Mouse (Mus musculus): ENCODE measurements around the gene Txndc2. TPM values are rescaled to one million over a fixed set of nuclear protein-coding genes. Genes with fewer than 3 reads are reported as not detected.

The Txndc2 gene
- polyA plus RNA-seq (2014; fragmentation: Nextera tagmentation; extraction: Ambion mirVana): 0.16 TPM in 1 of 2 replicates, not detected in the other

DNA sequence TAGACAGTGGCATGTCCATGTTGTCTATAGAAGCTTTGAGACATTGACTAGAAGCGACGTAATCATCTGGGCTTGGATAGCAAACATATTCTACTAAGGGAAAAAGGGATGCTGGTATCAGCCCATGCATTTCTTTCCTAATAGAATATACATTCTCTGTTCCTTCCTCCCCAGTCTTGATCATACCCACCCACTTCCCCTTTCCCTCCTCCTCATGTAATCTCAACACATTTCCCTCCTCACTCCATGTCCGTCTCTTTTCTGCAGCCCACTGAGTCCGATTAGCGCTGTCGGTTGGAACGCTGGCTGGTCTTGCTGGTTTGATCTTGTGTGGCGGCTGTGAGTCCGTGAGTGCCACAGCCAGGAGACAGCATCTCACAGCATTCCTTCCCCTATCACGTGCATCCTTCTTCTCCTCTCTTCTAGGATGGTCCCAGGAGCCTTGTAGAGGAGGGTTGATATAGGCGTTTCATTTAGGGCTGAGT, at the start of gene Txndc2:
Gene Txndc2, minus strand, starts transcription at position 435 of the 485 bp plus-strand sequence.
- H3K4me3 ChIP-seq (ENCODE audit: low read depth, low read length): no peak within 1 kb of the TSS
- no peak for DNase-seq
- H3K9ac ChIP-seq: no peak within 1 kb of the TSS
- ATAC-seq (ENCODE audit: insufficient read depth): no peak
- no peaks in the 10 kb centered on the region for H3K4me1 ChIP-seq (ENCODE audit: insufficient read depth)
- no peak for TF ChIP-seq CTCF (IDR thresholded peaks at IDR 0.05; ENCODE audit: low read depth)
- no peaks in the 10 kb centered on the region for H3K36me3 ChIP-seq (ENCODE audit: insufficient read depth)
- H3K27me3 ChIP-seq (ENCODE audit: insufficient read depth, low read length): no peaks in the 10 kb centered on the region
- peak within 1 kb of the TSS; percentile 78; the same call in 1 of the 2 replicates for H3K27ac ChIP-seq (ENCODE audit: low read depth)
- H3K4me2 ChIP-seq: no peak within 1 kb of the TSS
- WGBS: 81% methylated on average over 11 of the region's 11 CpGs
- no peaks in the 10 kb centered on the region for H3K9me3 ChIP-seq (ENCODE audit: low read depth, low read length)

GRCm38 (mm10) chr17:65683731-65684130, 41.8 kb upstream of the Txndc2 start:
- H3K9ac ChIP-seq: no peak overlapping the region
- DNase-seq (no peak), ATAC-seq (ENCODE audit: insufficient read depth) (no peak)
- no peaks in the 10 kb centered on the region for H3K4me1 ChIP-seq (ENCODE audit: insufficient read depth)
- no peak overlapping the region for H3K4me2 ChIP-seq
- H3K36me3 ChIP-seq (ENCODE audit: insufficient read depth): no peaks in the 10 kb centered on the region
- no peak overlapping the region for H3K27ac ChIP-seq (ENCODE audit: low read depth)
- TF ChIP-seq CTCF (IDR thresholded peaks at IDR 0.05; ENCODE audit: low read depth): no peak
- H3K27me3 ChIP-seq (ENCODE audit: insufficient read depth, low read length): no peaks in the 10 kb centered on the region
- no peak overlapping the region for H3K4me3 ChIP-seq (ENCODE audit: low read depth, low read length)
- no peaks in the 10 kb centered on the region for H3K9me3 ChIP-seq (ENCODE audit: low read depth, low read length)
- 72% methylated on average over 2 of the region's 2 CpGs for WGBS

DNA sequence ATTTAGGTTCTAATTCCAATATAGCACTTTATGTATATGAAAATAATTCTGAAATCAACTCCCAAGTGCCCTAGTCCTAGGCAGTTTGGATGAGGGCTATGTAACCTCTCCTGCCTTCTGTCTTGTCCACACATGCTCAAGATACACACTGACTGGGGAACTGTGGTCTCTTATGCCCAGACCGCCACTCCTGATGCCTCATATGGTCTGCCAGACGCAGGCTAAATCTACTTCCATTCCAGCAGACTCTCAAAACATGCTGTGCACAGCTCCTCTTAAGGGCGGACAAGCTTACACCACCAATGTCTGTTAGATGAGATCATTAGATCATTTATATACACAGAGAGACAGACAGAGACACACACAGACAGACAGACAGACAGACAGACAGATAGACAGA, 41.3 kb upstream of the Txndc2 start:
- H3K27me3 ChIP-seq (ENCODE audit: insufficient read depth, low read length): no peaks in the 10 kb centered on the region
- DNase-seq (no peak), ATAC-seq (ENCODE audit: insufficient read depth) (no peak)
- 87% methylated on average over 3 of the region's 3 CpGs for WGBS
- no peak overlapping the region for H3K27ac ChIP-seq (ENCODE audit: low read depth)
- no peaks in the 10 kb centered on the region for H3K9me3 ChIP-seq (ENCODE audit: low read depth, low read length)
- no peak for TF ChIP-seq CTCF (IDR thresholded peaks at IDR 0.05; ENCODE audit: low read depth)
- H3K9ac ChIP-seq: no peak overlapping the region
- no peak overlapping the region for H3K4me2 ChIP-seq
- no peak overlapping the region for H3K4me3 ChIP-seq (ENCODE audit: low read depth, low read length)
- no peaks in the 10 kb centered on the region for H3K4me1 ChIP-seq (ENCODE audit: insufficient read depth)
- no peaks in the 10 kb centered on the region for H3K36me3 ChIP-seq (ENCODE audit: insufficient read depth)

DNA sequence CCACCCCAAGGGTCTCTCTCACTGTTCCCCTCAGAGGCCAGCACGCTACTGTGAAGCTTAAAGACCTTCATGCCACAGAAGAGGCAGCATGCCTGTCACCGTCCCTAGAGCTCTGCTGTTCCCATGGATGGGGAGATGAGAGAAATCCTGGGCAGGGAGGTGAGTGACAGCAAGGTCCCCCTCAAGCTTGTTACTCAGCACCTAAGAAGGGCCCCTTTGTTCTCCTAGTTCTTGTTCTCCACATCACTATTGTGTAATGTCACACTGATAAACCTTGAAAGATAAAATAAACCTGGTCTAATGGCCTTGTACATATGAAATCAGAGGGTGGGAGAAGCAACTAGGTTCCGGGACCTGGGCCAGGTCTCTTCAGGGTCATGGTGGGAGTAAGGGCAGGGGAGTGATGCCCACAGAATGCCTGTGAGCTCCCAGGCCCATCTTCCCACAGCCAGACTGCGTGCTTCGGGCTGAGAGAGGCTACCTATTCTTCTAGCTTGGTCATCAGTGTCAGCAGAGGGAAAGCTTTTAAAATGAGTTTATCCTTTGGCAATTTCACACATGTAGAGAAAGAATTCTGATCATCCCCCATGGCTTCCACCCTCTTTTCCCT, 40.2 kb upstream of the Txndc2 start:
- no peak for DNase-seq
- Histone ChIP-seq H3K4me1 (ENCODE audit: insufficient read depth) (no peaks in the 10 kb centered on the region), H3K9me3 (ENCODE audit: low read depth, low read length) (no peaks in the 10 kb centered on the region), H3K27ac (ENCODE audit: low read depth) (no peak overlapping the region), H3K9ac (no peak overlapping the region), H3K27me3 (ENCODE audit: insufficient read depth, low read length) (no peaks in the 10 kb centered on the region), H3K36me3 (ENCODE audit: insufficient read depth) (no peaks in the 10 kb centered on the region), H3K4me3 (ENCODE audit: low read depth, low read length) (no peak overlapping the region), H3K4me2 (no peak overlapping the region)
- no peak for ATAC-seq (ENCODE audit: insufficient read depth)
- WGBS: 70% methylated on average over 5 of the region's 5 CpGs
- TF ChIP-seq CTCF (IDR thresholded peaks at IDR 0.05; ENCODE audit: low read depth): no peak

DNA sequence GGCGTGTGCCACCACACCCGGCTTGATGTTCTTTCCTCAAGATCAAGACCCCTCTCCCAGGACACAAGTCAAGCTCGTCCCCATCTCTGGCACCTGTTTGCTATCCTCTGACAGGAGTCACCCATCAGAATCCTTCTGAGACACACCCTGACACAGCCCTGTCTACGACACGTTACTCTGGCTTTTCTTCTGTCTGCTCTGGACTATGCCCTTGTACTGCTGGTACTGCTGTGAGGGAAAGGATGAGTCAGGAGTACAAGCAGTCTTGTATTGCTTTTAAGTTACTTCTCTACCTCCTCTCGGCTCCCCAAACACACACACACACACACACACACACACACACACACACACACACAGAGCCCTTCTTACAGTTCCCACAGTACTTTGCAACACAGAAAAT, 39.5 kb upstream of the Txndc2 start:
- Histone ChIP-seq H3K9ac (no peak overlapping the region), H3K4me3 (ENCODE audit: low read depth, low read length) (no peak overlapping the region), H3K27ac (ENCODE audit: low read depth) (no peak overlapping the region), H3K36me3 (ENCODE audit: insufficient read depth) (no peaks in the 10 kb centered on the region), H3K27me3 (ENCODE audit: insufficient read depth, low read length) (no peaks in the 10 kb centered on the region), H3K4me1 (ENCODE audit: insufficient read depth) (no peaks in the 10 kb centered on the region), H3K4me2 (no peak overlapping the region), H3K9me3 (ENCODE audit: low read depth, low read length) (no peaks in the 10 kb centered on the region)
- no peak for TF ChIP-seq CTCF (IDR thresholded peaks at IDR 0.05; ENCODE audit: low read depth)
- ATAC-seq (ENCODE audit: insufficient read depth): no peak
- 68% methylated on average over 6 of the region's 6 CpGs for WGBS
- no peak for DNase-seq

GRCm38 (mm10) chr17:65680801-65681412, 38.9 kb upstream of the Txndc2 start:
- Histone ChIP-seq H3K36me3 (ENCODE audit: insufficient read depth) (no peaks in the 10 kb centered on the region), H3K9me3 (ENCODE audit: low read depth, low read length) (no peaks in the 10 kb centered on the region), H3K4me3 (ENCODE audit: low read depth, low read length) (no peak overlapping the region), H3K27me3 (ENCODE audit: insufficient read depth, low read length) (no peaks in the 10 kb centered on the region), H3K9ac (no peak overlapping the region), H3K4me2 (no peak overlapping the region), H3K4me1 (ENCODE audit: insufficient read depth) (no peaks in the 10 kb centered on the region), H3K27ac (ENCODE audit: low read depth) (no peak overlapping the region)
- TF ChIP-seq CTCF (IDR thresholded peaks at IDR 0.05; ENCODE audit: low read depth): no peak
- DNase-seq (no peak), ATAC-seq (ENCODE audit: insufficient read depth) (no peak)
- WGBS: 86% methylated on average over 2 of the region's 2 CpGs

DNA sequence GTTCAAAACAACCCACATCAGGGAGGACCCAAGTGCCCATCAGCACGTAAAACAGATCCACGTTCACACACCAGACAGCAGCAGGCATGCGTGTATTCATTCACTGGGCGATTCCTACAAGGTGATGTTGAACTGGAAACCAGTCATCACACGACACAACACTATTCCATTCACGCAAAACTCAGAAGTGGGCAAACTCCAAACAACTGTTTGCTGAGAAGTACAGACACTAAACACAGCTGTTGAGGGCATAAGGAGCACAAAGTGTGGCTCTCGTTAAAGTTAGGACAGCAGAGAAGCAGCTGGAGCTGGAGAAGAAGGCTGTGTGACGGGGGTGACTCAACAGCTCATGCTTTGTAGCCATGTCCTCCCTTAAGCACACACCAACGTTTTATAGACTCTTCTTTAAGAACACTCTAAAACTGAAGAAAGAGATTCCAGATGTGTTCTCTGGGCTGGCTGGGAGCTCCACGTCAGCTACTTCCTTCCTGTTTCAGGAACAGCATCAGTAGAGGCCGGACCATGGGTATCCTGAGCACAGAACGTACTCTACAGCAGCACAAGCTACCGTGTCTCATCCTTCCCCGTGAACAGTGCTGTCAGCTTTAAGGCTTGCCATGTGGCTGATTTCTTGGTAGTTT, 38.0 kb upstream of the Txndc2 start:
- H3K27ac ChIP-seq (ENCODE audit: low read depth): no peak overlapping the region
- DNase-seq (no peak), ATAC-seq (ENCODE audit: insufficient read depth) (no peak)
- TF ChIP-seq CTCF (IDR thresholded peaks at IDR 0.05; ENCODE audit: low read depth): no peak
- H3K4me1 ChIP-seq (ENCODE audit: insufficient read depth): no peaks in the 10 kb centered on the region
- H3K9me3 ChIP-seq (ENCODE audit: low read depth, low read length): no peaks in the 10 kb centered on the region
- WGBS: 71% methylated on average over 14 of the region's 14 CpGs
- H3K4me2 ChIP-seq: no peak overlapping the region
- H3K9ac ChIP-seq: no peak overlapping the region
- no peak overlapping the region for H3K4me3 ChIP-seq (ENCODE audit: low read depth, low read length)
- no peaks in the 10 kb centered on the region for H3K27me3 ChIP-seq (ENCODE audit: insufficient read depth, low read length)
- no peaks in the 10 kb centered on the region for H3K36me3 ChIP-seq (ENCODE audit: insufficient read depth)

All from lung, embryonic 14.5 days (tissue).